Mouse (Mus musculus) embryonic facial prominence, embryonic 10.5 days (tissue): Measurements from ENCODE around the gene Tnc. TPM values are rescaled to one million over a fixed set of nuclear protein-coding genes. Genes with fewer than 3 reads are reported as not detected.

Experiments used
- DNase-seq: peaks from one replicate; pipeline ENCODE4 v3.0.0-alpha.2; 2017; ENCODE audit warnings: low spot score
- H3K27ac ChIP-seq: fragments of 300-500 bp; sonication (generic); replicated peaks from 2 replicates; pipeline ENCODE4 v1.5.1; 2016; ENCODE audit warnings: mild to moderate bottlenecking
- H3K27me3 ChIP-seq: fragments of 300-500 bp; sonication (generic); replicated peaks from 2 replicates; pipeline ENCODE4 v1.6.1; 2016; ENCODE audit warnings: low read depth, mild to moderate bottlenecking; ENCODE audit not compliant: poor library complexity, severe bottlenecking
- H3K36me3 ChIP-seq: fragments of 300-500 bp; sonication (generic); replicated peaks from 2 replicates; pipeline ENCODE4 v1.6.1; 2016; ENCODE audit warnings: mild to moderate bottlenecking, moderate library complexity
- H3K4me1 ChIP-seq: fragments of 300-500 bp; sonication (generic); 2 replicates; pipeline ENCODE4 v1.6.1; 2016
- H3K4me3 ChIP-seq: fragments of 300-500 bp; sonication (generic); 2 replicates; pipeline ENCODE4 v1.5.1; 2016; ENCODE audit warnings: mild to moderate bottlenecking, moderate library complexity
- H3K9me3 ChIP-seq: fragments of 300-500 bp; sonication (generic); 2 replicates; pipeline ENCODE4 v1.6.1; 2016; ENCODE audit warnings: mild to moderate bottlenecking
- WGBS: fragments of 180-500 bp; shearing (Covaris S2); methylation state at CpG from one replicate; pipeline ENCODE4 v1.1.7; 2016; 5-methylcytosine and 5-hydroxymethylcytosine counted together
- polyA plus RNA-seq: library from polyadenylated mRNA; unstranded; fragments of >200 nt; fragmentation: Nextera tagmentation; extraction: Ambion mirVana; gene quantifications from 2 replicates; pipeline ENCODE4 v1.2.1, GENCODE M21; 2016

Tnc gene
- polyA plus RNA-seq, 1 experiment from 2014 or later: 7.1 TPM

DNA sequence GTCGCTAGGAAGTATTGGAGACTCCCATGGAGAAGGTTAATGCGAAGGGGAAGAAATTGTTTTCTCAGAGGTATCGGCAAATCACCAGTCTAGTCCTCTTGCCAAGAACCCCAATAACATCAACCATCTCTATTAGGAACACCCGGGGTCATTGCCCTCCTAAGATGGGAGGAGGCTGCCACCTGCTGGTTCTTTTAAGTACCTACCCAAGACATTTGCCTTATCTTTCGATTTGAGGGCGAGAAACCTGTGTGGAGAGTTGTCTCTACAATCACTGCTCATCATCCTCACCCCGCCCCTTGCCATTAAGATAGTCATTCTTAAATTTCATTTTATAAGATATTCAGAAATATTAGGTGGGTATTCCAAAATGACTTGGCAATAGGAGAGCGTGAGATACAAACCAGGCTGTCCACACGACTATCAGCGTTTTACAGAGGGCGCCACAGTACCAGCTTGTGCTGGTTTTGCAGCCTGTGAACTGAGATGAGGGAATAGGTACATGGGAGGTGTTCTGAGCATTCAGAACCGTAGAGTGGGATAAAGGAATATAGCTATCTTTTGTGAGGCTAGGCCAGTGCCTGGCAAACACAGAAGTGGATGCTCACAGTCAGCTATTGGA, 98.6 kb downstream of the Tnc start:
- no peaks in the 10 kb centered on the region for H3K9me3 ChIP-seq
- H3K4me3 ChIP-seq: no peak overlapping the region
- no peaks in the 10 kb centered on the region; the same call in 1 of the 2 replicates for H3K27me3 ChIP-seq
- DNase-seq: peak; percentile 58
- H3K4me1 ChIP-seq: no peaks in the 10 kb centered on the region
- 43% methylated on average over 12 of the region's 12 CpGs for WGBS
- H3K36me3 ChIP-seq: no peaks in the 10 kb centered on the region
- H3K27ac ChIP-seq: no peak overlapping the region

- no peak for DNase-seq
- Histone ChIP-seq H3K27me3 (no peaks in the 10 kb centered on the region), H3K36me3 (no peaks in the 10 kb centered on the region), H3K4me1 (no peaks in the 10 kb centered on the region), H3K27ac (no peak overlapping the region), H3K4me3 (no peak overlapping the region), H3K9me3 (no peaks in the 10 kb centered on the region)
- 79% methylated on average over 5 of the region's 5 CpGs for WGBS
Observed at GRCm38 (mm10) chr4:63943813-63944212, 103.0 kb downstream of the Tnc start.

DNA sequence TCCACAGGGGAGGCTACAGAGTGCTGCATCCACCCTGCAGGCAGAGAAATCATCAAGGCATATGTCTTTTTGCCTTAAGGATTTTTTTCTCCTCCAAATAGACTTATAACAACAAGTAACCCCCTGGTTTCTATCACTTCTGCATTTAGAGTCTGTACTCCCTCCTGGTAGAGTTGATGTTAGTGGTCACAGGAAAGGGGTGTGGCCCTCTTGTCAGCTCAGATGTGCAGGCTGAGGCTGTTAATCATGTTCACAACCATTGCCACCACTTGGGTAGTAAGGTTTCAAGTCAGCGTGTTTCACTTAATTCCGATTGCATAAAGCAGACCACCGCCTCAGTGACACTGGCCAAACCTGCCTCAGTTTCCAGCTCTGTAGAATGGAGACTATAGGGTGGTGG, 103.9 kb downstream of the Tnc start:
- no peaks in the 10 kb centered on the region for H3K36me3 ChIP-seq
- H3K4me3 ChIP-seq: no peak overlapping the region
- no peak for DNase-seq
- H3K9me3 ChIP-seq: no peaks in the 10 kb centered on the region
- WGBS: 92% methylated on average over 3 of the region's 3 CpGs
- H3K27ac ChIP-seq: no peak overlapping the region
- no peaks in the 10 kb centered on the region for H3K27me3 ChIP-seq
- no peaks in the 10 kb centered on the region for H3K4me1 ChIP-seq

- Histone ChIP-seq H3K4me1 (no peaks in the 10 kb centered on the region), H3K4me3 (no peak overlapping the region), H3K27ac (no peak overlapping the region), H3K27me3 (no peaks in the 10 kb centered on the region), H3K36me3 (no peaks in the 10 kb centered on the region), H3K9me3 (no peaks in the 10 kb centered on the region)
- DNase-seq: no peak
- WGBS: 90% methylated on average over 2 of the region's 2 CpGs
Observed at GRCm38 (mm10) chr4:63941420-63941819, 105.4 kb downstream of the Tnc start.

DNA sequence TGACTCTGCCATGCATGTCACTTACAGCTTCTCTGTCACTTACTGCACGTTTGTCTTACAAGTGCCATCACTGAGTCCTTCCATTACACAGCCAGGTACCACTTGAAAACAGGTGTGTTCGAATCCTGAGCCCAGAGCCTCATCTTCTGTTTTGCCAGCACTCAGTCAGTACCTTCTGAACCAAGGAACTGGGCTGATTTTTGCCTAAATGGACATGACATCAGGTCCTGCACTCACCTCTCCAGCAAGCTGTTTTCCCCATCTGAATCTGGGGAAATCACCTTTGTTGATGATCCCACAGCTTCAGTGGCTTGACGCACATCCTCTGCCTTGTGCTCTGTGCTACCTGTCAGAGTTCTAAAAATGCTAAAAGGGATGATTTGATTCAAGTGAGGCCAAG, 107.4 kb downstream of the Tnc start:
- 75% methylated on average over 3 of the region's 3 CpGs for WGBS
- Histone ChIP-seq H3K27ac (no peak overlapping the region), H3K27me3 (no peaks in the 10 kb centered on the region), H3K9me3 (no peaks in the 10 kb centered on the region), H3K36me3 (no peaks in the 10 kb centered on the region), H3K4me1 (no peaks in the 10 kb centered on the region), H3K4me3 (no peak overlapping the region)
- DNase-seq: no peak

DNA sequence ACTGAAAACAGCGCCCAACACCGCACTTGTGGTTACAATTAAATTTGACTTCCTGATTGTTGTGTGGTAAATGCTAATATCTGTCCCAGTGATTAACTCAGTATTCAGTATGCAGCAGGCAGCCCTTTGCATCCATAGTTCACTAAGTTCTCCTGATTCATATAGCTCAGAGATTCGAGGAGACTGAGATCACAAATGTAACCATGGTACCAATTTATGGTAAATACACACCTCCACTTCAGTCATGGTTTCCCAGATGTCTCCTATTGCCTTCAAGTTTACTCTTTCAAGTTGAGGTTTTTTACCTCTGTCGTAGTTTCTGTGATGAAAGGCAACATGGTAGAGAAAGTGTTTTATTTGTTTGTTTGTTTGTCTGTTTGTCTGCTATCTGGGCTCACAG, 110.9 kb downstream of the Tnc start:
- WGBS: 86% methylated on average over 4 of the region's 4 CpGs
- H3K9me3 ChIP-seq: 0 out of 2 replicates have a peak, but pooled peaks cover 4% of the 10 kb centered on the region
- 0 out of 2 replicates have a peak, but pooled peaks cover under 1% of the 10 kb centered on the region for H3K4me1 ChIP-seq
- H3K27ac ChIP-seq: no peak overlapping the region
- H3K27me3 ChIP-seq: no peaks in the 10 kb centered on the region
- no peak for DNase-seq
- H3K4me3 ChIP-seq: no peak overlapping the region
- no peaks in the 10 kb centered on the region for H3K36me3 ChIP-seq

GRCm38 (mm10) chr4:63935314-63935713, 111.5 kb downstream of the Tnc start:
- 0 out of 2 replicates have a peak, but pooled peaks cover 4% of the 10 kb centered on the region for H3K9me3 ChIP-seq
- H3K36me3 ChIP-seq: no peaks in the 10 kb centered on the region
- 90% methylated on average over 9 of the region's 9 CpGs for WGBS
- H3K27me3 ChIP-seq: no peaks in the 10 kb centered on the region
- DNase-seq: no peak
- peaks cover 4% of the 10 kb centered on the region for H3K4me1 ChIP-seq
- no peak overlapping the region for H3K4me3 ChIP-seq
- no peak overlapping the region for H3K27ac ChIP-seq

GRCm38 (mm10) chr4:63930863-63931262, 116.0 kb downstream of the Tnc start:
- 0 out of 2 replicates have a peak, but pooled peaks cover 4% of the 10 kb centered on the region for H3K9me3 ChIP-seq
- no peaks in the 10 kb centered on the region for H3K36me3 ChIP-seq
- WGBS: 83% methylated on average over 2 of the region's 2 CpGs
- H3K27ac ChIP-seq: no peak overlapping the region
- H3K4me1 ChIP-seq: peaks cover 16% of the 10 kb centered on the region
- H3K27me3 ChIP-seq: no peaks in the 10 kb centered on the region
- DNase-seq: no peak
- H3K4me3 ChIP-seq: no peak overlapping the region

- Histone ChIP-seq H3K9me3 (0 out of 2 replicates have a peak, but pooled peaks cover 4% of the 10 kb centered on the region), H3K4me3 (no peak overlapping the region), H3K36me3 (no peaks in the 10 kb centered on the region), H3K4me1 (peaks cover 16% of the 10 kb centered on the region), H3K27ac (no peak overlapping the region), H3K27me3 (no peaks in the 10 kb centered on the region)
- WGBS: 55% methylated on average over 2 of the region's 2 CpGs
- no peak for DNase-seq
Observed at GRCm38 (mm10) chr4:63929490-63929889, 117.3 kb downstream of the Tnc start.

GRCm38 (mm10) chr4:63928192-63928591, 118.6 kb downstream of the Tnc start:
- H3K27me3 ChIP-seq: no peaks in the 10 kb centered on the region

GRCm38 (mm10) chr4:63917181-63917580, 129.6 kb downstream of the Tnc start:
- H3K36me3 ChIP-seq: no peaks in the 10 kb centered on the region
- H3K9me3 ChIP-seq: no peaks in the 10 kb centered on the region
- H3K4me1 ChIP-seq: no peaks in the 10 kb centered on the region
- DNase-seq: no peak
- no peak overlapping the region for H3K27ac ChIP-seq
- no peak overlapping the region for H3K4me3 ChIP-seq
- WGBS: 92% methylated on average over 5 of the region's 5 CpGs
- H3K27me3 ChIP-seq: no peaks in the 10 kb centered on the region

More at GRCm38 (mm10) chr4:63928192-63928591, 118.6 kb downstream of the Tnc start:
- H3K9me3 ChIP-seq: 0 out of 2 replicates have a peak, but pooled peaks cover 4% of the 10 kb centered on the region
- DNase-seq: no peak
- no peaks in the 10 kb centered on the region for H3K36me3 ChIP-seq
- H3K4me3 ChIP-seq: no peak overlapping the region
- no peak overlapping the region for H3K27ac ChIP-seq
- 83% methylated on average over 1 of the region's 1 CpGs for WGBS
- peaks cover 16% of the 10 kb centered on the region for H3K4me1 ChIP-seq

DNA sequence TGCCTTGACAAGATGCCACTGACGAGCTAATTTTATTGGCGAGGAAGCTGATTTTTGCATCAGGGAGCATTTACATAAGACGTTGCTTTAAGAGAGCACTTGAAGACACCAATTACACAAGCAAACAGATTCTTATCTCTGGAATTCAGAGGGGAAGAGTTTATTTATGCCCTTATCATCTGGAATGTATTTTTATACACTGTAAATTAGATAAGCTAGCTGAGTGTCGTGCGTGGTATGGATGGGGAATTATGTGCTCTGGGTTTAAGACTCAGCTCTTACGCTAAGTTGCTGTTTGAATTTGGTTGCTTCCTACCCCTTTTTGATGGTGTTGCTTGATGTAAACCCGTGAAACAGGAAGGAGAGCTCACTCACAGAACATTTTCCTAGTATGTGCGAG, 130.1 kb downstream of the Tnc start:
- H3K27me3 ChIP-seq: no peaks in the 10 kb centered on the region
- DNase-seq: no peak
- H3K9me3 ChIP-seq: no peaks in the 10 kb centered on the region
- no peak overlapping the region for H3K4me3 ChIP-seq
- H3K36me3 ChIP-seq: no peaks in the 10 kb centered on the region
- WGBS: 83% methylated on average over 8 of the region's 8 CpGs
- H3K4me1 ChIP-seq: no peaks in the 10 kb centered on the region
- no peak overlapping the region for H3K27ac ChIP-seq

GRCm38 (mm10) chr4:63916288-63916687, 130.5 kb downstream of the Tnc start:
- DNase-seq: no peak
- Histone ChIP-seq H3K27me3 (no peaks in the 10 kb centered on the region), H3K36me3 (no peaks in the 10 kb centered on the region), H3K4me1 (no peaks in the 10 kb centered on the region), H3K27ac (no peak overlapping the region), H3K4me3 (no peak overlapping the region), H3K9me3 (no peaks in the 10 kb centered on the region)
- WGBS: 85% methylated on average over 3 of the region's 3 CpGs
